Mouse (Mus musculus): ENCODE data around the gene Gm7735. TPM values are rescaled to one million over a fixed set of nuclear protein-coding genes. Genes with fewer than 3 reads are reported as not detected.
"Not testable (repeated sequence)": the region's sequence is repeated elsewhere in the genome, so short reads cannot be mapped to it uniquely, and the experiment has no call there.

The Gm7735 gene
- not detected in 2 replicates for polyA plus RNA-seq (2014; fragmentation: Nextera tagmentation; extraction: Ambion mirVana)

GRCm38 (mm10) chr16:89169190-89169589 is at the start of gene Gm7735:
TSS of gene Gm7735 (plus strand) at chr16:89169490.
- not testable (repeated sequence) for H3K4me2 ChIP-seq (ENCODE audit: low read length); H3K4me3 ChIP-seq (ENCODE audit: low read depth, low read length)

GRCm38 (mm10) chr16:89140551-89140950 is 28.7 kb upstream of the Gm7735 start, which contains the start of gene Gm6358:
TSS of gene Gm6358 (plus strand) at chr16:89140851.
- no peaks in the 10 kb centered on the region for H3K36me3 ChIP-seq (ENCODE audit: control insufficient read depth, insufficient read depth, low read length)
- H3K4me3 ChIP-seq (ENCODE audit: low read depth, low read length): no peak within 1 kb of the TSS
- H3K27me3 ChIP-seq (replicated peaks; ENCODE audit: control insufficient read depth, insufficient read depth, low read length): no peaks in the 10 kb centered on the region
- no peaks in the 10 kb centered on the region for H3K9me3 ChIP-seq (ENCODE audit: control insufficient read depth, low read length)
- no peak within 1 kb of the TSS for H3K9ac ChIP-seq (ENCODE audit: low read length)
- no peak within 1 kb of the TSS for H3K4me2 ChIP-seq (ENCODE audit: low read length)
- H3K4me1 ChIP-seq (replicated peaks; ENCODE audit: control insufficient read depth, insufficient read depth, low read length): no peaks in the 10 kb centered on the region
- ATAC-seq (replicated peaks; ENCODE audit: low FRiP score, low TSS enrichment, low read depth): no peak
- H3K27ac ChIP-seq (ENCODE audit: low read depth): no peak within 1 kb of the TSS
- WGBS: 92% methylated on average over 1 of the region's 1 CpGs
- no peak for DNase-seq (ENCODE audit: low spot score)

More at GRCm38 (mm10) chr16:89169190-89169589, at the start of gene Gm7735:
- H3K36me3 ChIP-seq (ENCODE audit: control insufficient read depth, insufficient read depth, low read length); H3K4me1 ChIP-seq (replicated peaks; ENCODE audit: control insufficient read depth, insufficient read depth, low read length); ATAC-seq (replicated peaks; ENCODE audit: low FRiP score, low TSS enrichment, low read depth); H3K27ac ChIP-seq (ENCODE audit: low read depth); DNase-seq (ENCODE audit: low spot score); H3K27me3 ChIP-seq (replicated peaks; ENCODE audit: control insufficient read depth, insufficient read depth, low read length); H3K9ac ChIP-seq (ENCODE audit: low read length); H3K9me3 ChIP-seq (ENCODE audit: control insufficient read depth, low read length): not testable (repeated sequence)

GRCm38 (mm10) chr16:89150786-89151185 is 18.5 kb upstream of the Gm7735 start, which contains the start of gene Gm10061:
TSS of gene Gm10061 (plus strand) at chr16:89151086.
- Histone ChIP-seq H3K4me3 (ENCODE audit: low read depth, low read length) (no peak within 1 kb of the TSS), H3K9ac (ENCODE audit: low read length) (no peak within 1 kb of the TSS), H3K36me3 (ENCODE audit: control insufficient read depth, insufficient read depth, low read length) (no peaks in the 10 kb centered on the region), H3K27me3 (replicated peaks; ENCODE audit: control insufficient read depth, insufficient read depth, low read length) (no peaks in the 10 kb centered on the region), H3K4me1 (replicated peaks; ENCODE audit: control insufficient read depth, insufficient read depth, low read length) (no peaks in the 10 kb centered on the region), H3K4me2 (ENCODE audit: low read length) (no peak within 1 kb of the TSS), H3K9me3 (ENCODE audit: control insufficient read depth, low read length) (0 out of 2 replicates have a peak, but pooled peaks cover 3% of the 10 kb centered on the region), H3K27ac (ENCODE audit: low read depth) (no peak within 1 kb of the TSS)
- DNase-seq (ENCODE audit: low spot score) (no peak), ATAC-seq (replicated peaks; ENCODE audit: low FRiP score, low TSS enrichment, low read depth) (no peak)
- 93% methylated on average over 1 of the region's 1 CpGs for WGBS

DNA sequence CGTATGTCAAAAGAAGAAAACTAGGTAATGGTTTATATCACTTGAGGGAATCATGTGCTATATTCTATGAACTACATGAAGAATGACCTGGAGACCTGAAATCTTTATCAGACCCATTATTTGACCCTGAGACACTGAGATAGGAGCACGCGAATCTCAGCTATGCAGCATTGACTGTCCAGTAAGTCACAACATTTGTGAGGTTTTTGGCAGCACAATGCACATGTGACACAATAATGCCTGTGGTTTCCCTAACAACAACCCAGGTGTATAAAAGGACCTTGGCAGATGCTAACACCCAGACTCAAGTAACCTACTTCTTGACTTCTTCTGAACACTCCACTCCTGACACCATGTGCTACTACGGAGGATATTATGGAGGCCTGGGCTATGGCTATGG is 11.6 kb upstream of the Gm7735 start, which contains the start of gene Gm9789:
Gm9789 (plus strand) TSS at position 301 of the 400 bp plus-strand sequence.
- ATAC-seq (replicated peaks; ENCODE audit: low FRiP score, low TSS enrichment, low read depth) (no peak), DNase-seq (ENCODE audit: low spot score) (no peak)
- Histone ChIP-seq H3K9ac (ENCODE audit: low read length) (no peak within 1 kb of the TSS), H3K9me3 (ENCODE audit: control insufficient read depth, low read length) (no peaks in the 10 kb centered on the region), H3K4me3 (ENCODE audit: low read depth, low read length) (no peak within 1 kb of the TSS), H3K4me1 (replicated peaks; ENCODE audit: control insufficient read depth, insufficient read depth, low read length) (no peaks in the 10 kb centered on the region), H3K36me3 (ENCODE audit: control insufficient read depth, insufficient read depth, low read length) (no peaks in the 10 kb centered on the region), H3K27me3 (replicated peaks; ENCODE audit: control insufficient read depth, insufficient read depth, low read length) (no peaks in the 10 kb centered on the region), H3K4me2 (ENCODE audit: low read length) (no peak within 1 kb of the TSS), H3K27ac (ENCODE audit: low read depth) (no peak within 1 kb of the TSS)
- WGBS: 91% methylated on average over 4 of the region's 4 CpGs

DNA sequence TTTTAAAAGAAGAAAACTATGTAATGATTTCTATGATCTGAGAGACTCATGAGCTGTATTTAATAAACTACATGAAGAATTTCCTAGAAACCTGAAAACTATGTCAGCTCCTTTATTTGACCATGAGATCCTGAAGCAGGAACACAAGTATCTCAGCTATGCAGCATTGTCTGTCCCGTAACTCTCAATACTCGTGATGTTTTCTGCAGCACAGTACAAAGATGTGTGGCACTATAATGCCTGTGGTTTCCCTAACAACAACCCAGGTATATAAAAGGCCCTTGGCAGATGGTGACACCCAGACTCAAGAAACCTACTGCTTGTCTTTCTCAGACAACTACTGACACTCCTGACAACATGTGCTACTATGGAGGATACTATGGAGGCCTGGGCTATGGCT is 5.1 kb downstream of the Gm7735 start, which contains the start of gene 1110057P08Rik:
1110057P08Rik (plus strand) TSS at position 301 of the 400 bp plus-strand sequence.
- H3K4me3 ChIP-seq (ENCODE audit: low read depth, low read length): no peak within 1 kb of the TSS
- no peak for ATAC-seq (replicated peaks; ENCODE audit: low FRiP score, low TSS enrichment, low read depth)
- no peaks in the 10 kb centered on the region for H3K9me3 ChIP-seq (ENCODE audit: control insufficient read depth, low read length)
- no peak for DNase-seq (ENCODE audit: low spot score)
- 77% methylated on average over 2 of the region's 2 CpGs for WGBS
- no peaks in the 10 kb centered on the region for H3K4me1 ChIP-seq (replicated peaks; ENCODE audit: control insufficient read depth, insufficient read depth, low read length)
- H3K27me3 ChIP-seq (replicated peaks; ENCODE audit: control insufficient read depth, insufficient read depth, low read length): no peaks in the 10 kb centered on the region
- no peaks in the 10 kb centered on the region for H3K36me3 ChIP-seq (ENCODE audit: control insufficient read depth, insufficient read depth, low read length)
- H3K9ac ChIP-seq (ENCODE audit: low read length): no peak within 1 kb of the TSS
- H3K4me2 ChIP-seq (ENCODE audit: low read length): no peak within 1 kb of the TSS
- H3K27ac ChIP-seq (ENCODE audit: low read depth): no peak within 1 kb of the TSS

DNA sequence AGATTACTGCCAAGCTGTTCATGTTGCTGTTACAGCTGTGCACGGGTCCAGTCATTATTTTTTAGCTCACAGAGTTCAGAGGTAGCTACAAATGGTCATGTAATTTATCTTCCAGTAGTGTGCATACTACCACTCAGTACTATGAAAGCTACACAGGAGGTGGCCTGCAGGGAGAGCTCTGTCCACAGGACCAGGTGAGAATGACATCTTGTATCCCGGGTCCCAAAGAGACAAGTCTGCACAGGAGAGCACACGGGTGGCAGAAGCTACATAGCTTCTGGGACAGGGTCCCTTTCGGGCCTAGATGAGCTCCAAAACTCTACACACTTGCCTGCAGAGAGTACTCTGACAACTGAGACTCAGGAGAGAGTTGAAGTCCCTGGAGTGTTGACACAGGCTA is 19.3 kb downstream of the Gm7735 start:
- H3K4me1 ChIP-seq (replicated peaks; ENCODE audit: control insufficient read depth, insufficient read depth, low read length): no peaks in the 10 kb centered on the region
- H3K4me3 ChIP-seq (ENCODE audit: low read depth, low read length): no peak overlapping the region
- H3K27me3 ChIP-seq (replicated peaks; ENCODE audit: control insufficient read depth, insufficient read depth, low read length): no peaks in the 10 kb centered on the region
- no peak overlapping the region for H3K4me2 ChIP-seq (ENCODE audit: low read length)
- WGBS: 83% methylated on average over 4 of the region's 4 CpGs
- no peak overlapping the region for H3K27ac ChIP-seq (ENCODE audit: low read depth)
- H3K9ac ChIP-seq (ENCODE audit: low read length): no peak overlapping the region
- ATAC-seq (replicated peaks; ENCODE audit: low FRiP score, low TSS enrichment, low read depth) (no peak), DNase-seq (ENCODE audit: low spot score) (no peak)
- no peaks in the 10 kb centered on the region for H3K9me3 ChIP-seq (ENCODE audit: control insufficient read depth, low read length)
- H3K36me3 ChIP-seq (ENCODE audit: control insufficient read depth, insufficient read depth, low read length): no peaks in the 10 kb centered on the region

GRCm38 (mm10) chr16:89205561-89205960 is 36.3 kb downstream of the Gm7735 start, which contains the start of gene Krtap20-2:
TSS of gene Krtap20-2 (plus strand) at chr16:89205861.
- ATAC-seq (replicated peaks; ENCODE audit: low FRiP score, low TSS enrichment, low read depth): no peak
- Histone ChIP-seq H3K9me3 (ENCODE audit: control insufficient read depth, low read length) (no peaks in the 10 kb centered on the region), H3K27ac (ENCODE audit: low read depth) (no peak within 1 kb of the TSS), H3K9ac (ENCODE audit: low read length) (no peak within 1 kb of the TSS), H3K4me1 (replicated peaks; ENCODE audit: control insufficient read depth, insufficient read depth, low read length) (no peaks in the 10 kb centered on the region), H3K27me3 (replicated peaks; ENCODE audit: control insufficient read depth, insufficient read depth, low read length) (no peaks in the 10 kb centered on the region), H3K36me3 (ENCODE audit: control insufficient read depth, insufficient read depth, low read length) (no peaks in the 10 kb centered on the region), H3K4me2 (ENCODE audit: low read length) (no peak within 1 kb of the TSS), H3K4me3 (ENCODE audit: low read depth, low read length) (no peak within 1 kb of the TSS)
- WGBS: 76% methylated on average over 1 of the region's 1 CpGs
- no peak for DNase-seq (ENCODE audit: low spot score)

Other genes with a start within 250 kb of the Gm7735 start
- not detected in 2 replicates for gene Krtap19-9b, start 237.2 kb upstream of the Gm7735 start, polyA plus RNA-seq (2014; fragmentation: Nextera tagmentation; extraction: Ambion mirVana)
- not detected in 2 replicates for gene Krtap16-3, start 206.6 kb upstream of the Gm7735 start, polyA plus RNA-seq (2014; fragmentation: Nextera tagmentation; extraction: Ambion mirVana)
- gene Krtap22-2, start 158.7 kb upstream of the Gm7735 start, polyA plus RNA-seq (2014; fragmentation: Nextera tagmentation; extraction: Ambion mirVana): not detected in 2 replicates
- not detected in 2 replicates for gene Gm10229, start 154.2 kb upstream of the Gm7735 start, polyA plus RNA-seq (2014; fragmentation: Nextera tagmentation; extraction: Ambion mirVana)
- gene Krtap6-1, start 137.8 kb upstream of the Gm7735 start, polyA plus RNA-seq (2014; fragmentation: Nextera tagmentation; extraction: Ambion mirVana): not detected in 2 replicates
- gene Gm10228, start 128.0 kb upstream of the Gm7735 start, polyA plus RNA-seq (2014; fragmentation: Nextera tagmentation; extraction: Ambion mirVana): not detected in 2 replicates
- gene Krtap6-5, start 121.6 kb upstream of the Gm7735 start, polyA plus RNA-seq (2014; fragmentation: Nextera tagmentation; extraction: Ambion mirVana): not detected in 2 replicates
- gene 1110025L11Rik, start 105.5 kb upstream of the Gm7735 start, polyA plus RNA-seq (2014; fragmentation: Nextera tagmentation; extraction: Ambion mirVana): not detected in 2 replicates
- not detected in 2 replicates for gene Krtap6-3, start 85.5 kb upstream of the Gm7735 start, polyA plus RNA-seq (2014; fragmentation: Nextera tagmentation; extraction: Ambion mirVana)
- not detected in 2 replicates for gene Gm6358, start 28.6 kb upstream of the Gm7735 start, polyA plus RNA-seq (2014; fragmentation: Nextera tagmentation; extraction: Ambion mirVana)
- gene Gm10061, start 18.4 kb upstream of the Gm7735 start, polyA plus RNA-seq (2014; fragmentation: Nextera tagmentation; extraction: Ambion mirVana): not detected in 2 replicates
- not detected in 2 replicates for gene Gm9789, start 11.5 kb upstream of the Gm7735 start, polyA plus RNA-seq (2014; fragmentation: Nextera tagmentation; extraction: Ambion mirVana)
- not detected in 2 replicates for gene 1110057P08Rik, start 5.2 kb downstream of the Gm7735 start, polyA plus RNA-seq (2014; fragmentation: Nextera tagmentation; extraction: Ambion mirVana)
- gene Krtap20-2, start 36.4 kb downstream of the Gm7735 start, polyA plus RNA-seq (2014; fragmentation: Nextera tagmentation; extraction: Ambion mirVana): not detected in 2 replicates
- gene Krtap21-1, start 234.4 kb downstream of the Gm7735 start, polyA plus RNA-seq (2014; fragmentation: Nextera tagmentation; extraction: Ambion mirVana): not detected in 2 replicates

Data from intestine, embryonic 14.5 days (tissue).